Mouse (Mus musculus) megakaryocyte, embryonic 14.5 days (primary cell): ENCODE data around the gene B230118H07Rik.

Source experiments
- FLI1 ChIP-seq: IDR thresholded peaks from 2 replicates; pipeline ENCODE4 v1.6.1; 2012; ENCODE audit warnings: low read length, inconsistent platforms, mixed read lengths
- GATA1 ChIP-seq: IDR thresholded peaks from 3 replicates; pipeline ENCODE4 v1.6.1; 2012; ENCODE audit warnings: mixed read lengths, low read length, inconsistent platforms, borderline replicate concordance

- TF ChIP-seq GATA1 (no peak), FLI1 (no peak)
Measured at GRCm38 (mm10) chr2:101543704-101544417, 105.5 kb downstream of the B230118H07Rik start.
